Mouse (Mus musculus) neural tube, embryonic 10.5 days (tissue): ENCODE measurements around the gene Gm20917.
"Not testable (repeated sequence)": the region's sequence is repeated elsewhere in the genome, so short reads cannot be mapped to it uniquely, and the experiment has no call there.

Experiments used
- DNase-seq: peaks from one replicate; pipeline ENCODE4 v3.0.0-alpha.2; 2017; ENCODE audit warnings: low spot score; ENCODE audit errors: extremely low spot score

The Gm20917 gene

GRCm38 (mm10) chrY:79151022-79151421, at the start of gene Gm20917:
TSS of gene Gm20917 (minus strand) at chrY:79151122.
- not testable (repeated sequence) for DNase-seq
